Mouse (Mus musculus) gastrocnemius, adult 8-10 months (tissue): ENCODE results near the gene Abca9. TPM values are rescaled to one million over a fixed set of nuclear protein-coding genes. Genes with fewer than 3 reads are reported as not detected.

Source experiments
- DNase-seq, 2 experiments: peaks; one replicate each; pipeline ENCODE4 v3.0.0; 2022; ENCODE audit warnings: low spot score in 2 of 2
- total RNA-seq, 4 experiments: library from RNA; stranded (reverse); gene quantifications; 2 replicates each; pipeline ENCODE4 v1.2.4; 2022

The Abca9 gene
- 10 to 100 TPM in 1 of 4 experiments, 1 to 10 TPM in 3; 6.8 to 10.3 (median 7.8) TPM for total RNA-seq

GRCm38 (mm10) chr11:110167459-110168251 lies at the start of gene Abca9:
Gene Abca9 (minus strand): TSS chr11:110168196.
- DNase-seq, result no peak

- DNase-seq, result no peak
Measured at GRCm38 (mm10) chr11:110217118-110217517, 49.1 kb upstream of the Abca9 start.

GRCm38 (mm10) chr11:110203930-110204329 lies 35.9 kb upstream of the Abca9 start:
- DNase-seq, result no peak

- DNase-seq, result no peak
Measured at GRCm38 (mm10) chr11:110198882-110199281, 30.9 kb upstream of the Abca9 start.

GRCm38 (mm10) chr11:110196561-110197306 lies 28.7 kb upstream of the Abca9 start:
- DNase-seq, result no peak

GRCm38 (mm10) chr11:110195310-110195709 lies 27.3 kb upstream of the Abca9 start:
- no peak for DNase-seq

GRCm38 (mm10) chr11:110171212-110171611 lies 3.2 kb upstream of the Abca9 start:
- DNase-seq, result no peak

- no peak for DNase-seq
Measured at GRCm38 (mm10) chr11:110165822-110166221, 2.2 kb downstream of the Abca9 start.

- no peak for DNase-seq
Measured at GRCm38 (mm10) chr11:110165409-110165808, 2.6 kb downstream of the Abca9 start.

- no peak for DNase-seq
Measured at GRCm38 (mm10) chr11:110157059-110157458, 10.9 kb downstream of the Abca9 start.

- DNase-seq, result no peak
Measured at GRCm38 (mm10) chr11:110155985-110156384, 12.0 kb downstream of the Abca9 start.

- DNase-seq, result no peak
Measured at GRCm38 (mm10) chr11:110147640-110148039, 20.4 kb downstream of the Abca9 start.

GRCm38 (mm10) chr11:110145421-110145820 lies 22.6 kb downstream of the Abca9 start:
- no peak for DNase-seq

- no peak for DNase-seq
Measured at GRCm38 (mm10) chr11:110130760-110131159, 37.2 kb downstream of the Abca9 start.

GRCm38 (mm10) chr11:110111137-110111536 lies 56.9 kb downstream of the Abca9 start:
- no peak for DNase-seq

- DNase-seq, result no peak
Measured at GRCm38 (mm10) chr11:110101437-110101836, 66.6 kb downstream of the Abca9 start.

- DNase-seq, result no peak
Measured at GRCm38 (mm10) chr11:110098901-110099300, 69.1 kb downstream of the Abca9 start.

GRCm38 (mm10) chr11:110097465-110097864 lies 70.5 kb downstream of the Abca9 start:
- DNase-seq, result no peak

- peak; percentile 10 to 25 for DNase-seq
Measured at GRCm38 (mm10) chr11:110095858-110096257, 72.1 kb downstream of the Abca9 start, which contains the start of gene Abca8a. Gene Abca8a (minus strand): TSS chr11:110095978.

GRCm38 (mm10) chr11:110094846-110095380 lies 73.1 kb downstream of the Abca9 start:
- no peak for DNase-seq

- DNase-seq, result no peak
Measured at GRCm38 (mm10) chr11:110094236-110094635, 73.8 kb downstream of the Abca9 start.

GRCm38 (mm10) chr11:110091328-110091727 lies 76.7 kb downstream of the Abca9 start:
- DNase-seq, result no peak
